Mouse (Mus musculus) liver, adult 2 months (tissue): ENCODE measurements at regions not wholly inside any gene's neighbourhood (a gene's known extent, or its start where the extent isn't known, plus 50 kb on each side); places are given as distances from the start of the nearest gene placed in this dataset.

ENCODE experiments used
- DNase-seq: peaks from one replicate; pipeline ENCODE4 v3.0.0-alpha.2; 2011; ENCODE audit warnings: low read depth, low spot score; ENCODE audit errors: extremely low read depth
- H3K27ac ChIP-seq: fragments of 200-500 bp; replicated peaks from 2 replicates; pipeline ENCODE4 v1.5.1; 2012; ENCODE audit warnings: low read depth, mild to moderate bottlenecking, control low read depth, inconsistent platforms, low read length; ENCODE audit not compliant: insufficient read depth
- H3K27me3 ChIP-seq: fragments of 200-500 bp; 2 replicates; pipeline ENCODE4 v1.6.1; 2012; ENCODE audit warnings: mild to moderate bottlenecking, moderate library complexity, low read length, inconsistent platforms; ENCODE audit not compliant: control insufficient read depth, insufficient read depth
- H3K36me3 ChIP-seq: fragments of 200-500 bp; 2 replicates; pipeline ENCODE4 v1.6.1; 2012; ENCODE audit warnings: low read length, inconsistent platforms; ENCODE audit not compliant: control insufficient read depth, insufficient read depth
- H3K4me1 ChIP-seq: fragments of 200-500 bp; 2 replicates; pipeline ENCODE4 v1.6.1; 2011; ENCODE audit warnings: low read length; ENCODE audit not compliant: control insufficient read depth, insufficient read depth
- H3K4me3 ChIP-seq: fragments of 200-500 bp; 2 replicates; pipeline ENCODE4 v1.5.1; 2011; ENCODE audit warnings: low read depth, mild to moderate bottlenecking, control low read depth, low read length, moderate library complexity; ENCODE audit not compliant: insufficient read depth
- H3K79me2 ChIP-seq: fragments of 200-500 bp; 2 replicates; pipeline ENCODE4 v1.6.1; 2012; ENCODE audit warnings: inconsistent platforms, mild to moderate bottlenecking, low read length, moderate library complexity; ENCODE audit not compliant: control insufficient read depth, insufficient read depth
- H3K9ac ChIP-seq: fragments of 200-500 bp; 2 replicates; pipeline ENCODE4 v1.6.1; 2012; ENCODE audit warnings: low read depth, mild to moderate bottlenecking, control low read depth, inconsistent platforms, low read length
- CTCF ChIP-seq: fragments of 200-500 bp; IDR thresholded peaks from 2 replicates; pipeline ENCODE4 v1.5.1; 2011; ENCODE audit warnings: low read depth, low read length, control low read depth
- POLR2A ChIP-seq: fragments of 200-500 bp; IDR thresholded peaks from 2 replicates; pipeline ENCODE4 v1.6.1; 2011; ENCODE audit warnings: low read length, control low read depth; ENCODE audit not compliant: insufficient read depth; ENCODE audit errors: extremely low read depth
- WGBS: fragments of 180-500 bp; shearing (Covaris S2); methylation state at CpG from one replicate; pipeline ENCODE4 v1.1.7; 2018; 5-methylcytosine and 5-hydroxymethylcytosine counted together

- no peak overlapping the region for H3K9ac ChIP-seq
- no peaks in the 10 kb centered on the region for H3K27me3 ChIP-seq
- DNase-seq, result no peak
- TF ChIP-seq CTCF (no peak), POLR2A (no peak)
- no peaks in the 10 kb centered on the region for H3K36me3 ChIP-seq
- H3K4me3 ChIP-seq, result no peak overlapping the region
- no peaks in the 10 kb centered on the region for H3K79me2 ChIP-seq
- no peaks in the 10 kb centered on the region for H3K4me1 ChIP-seq
- WGBS, result 95% methylated on average over 13 of the region's 13 CpGs
- no peak overlapping the region for H3K27ac ChIP-seq
Observed at GRCm38 (mm10) chr3:138653549-138654246, 88.3 kb upstream of the Tspan5 start.

- Histone ChIP-seq H3K27me3 (no peaks in the 10 kb centered on the region), H3K27ac (no peak overlapping the region), H3K36me3 (no peaks in the 10 kb centered on the region), H3K79me2 (no peaks in the 10 kb centered on the region), H3K9ac (no peak overlapping the region), H3K4me1 (no peaks in the 10 kb centered on the region), H3K4me3 (no peak overlapping the region)
- 68% methylated on average over 16 of the region's 16 CpGs for WGBS
- TF ChIP-seq POLR2A (no peak), CTCF (no peak)
- DNase-seq, result no peak
Observed at GRCm38 (mm10) chr3:138654610-138655371, 87.2 kb upstream of the Tspan5 start.

GRCm38 (mm10) chr3:138655479-138655878 is 86.5 kb upstream of the Tspan5 start:
- Histone ChIP-seq H3K27me3 (no peaks in the 10 kb centered on the region), H3K4me3 (no peak overlapping the region), H3K36me3 (no peaks in the 10 kb centered on the region), H3K9ac (no peak overlapping the region), H3K79me2 (no peaks in the 10 kb centered on the region), H3K4me1 (no peaks in the 10 kb centered on the region), H3K27ac (no peak overlapping the region)
- 83% methylated on average over 3 of the region's 3 CpGs for WGBS
- DNase-seq, result no peak
- TF ChIP-seq CTCF (no peak), POLR2A (no peak)

- Histone ChIP-seq H3K36me3 (no peaks in the 10 kb centered on the region), H3K4me1 (no peaks in the 10 kb centered on the region), H3K27ac (no peak overlapping the region), H3K4me3 (no peak overlapping the region), H3K79me2 (no peaks in the 10 kb centered on the region), H3K27me3 (no peaks in the 10 kb centered on the region), H3K9ac (no peak overlapping the region)
- no peak for DNase-seq
- 81% methylated on average over 2 of the region's 2 CpGs for whole genome bisulfite sequencing
- TF ChIP-seq CTCF, result no peak
- TF ChIP-seq POLR2A, result no peak
Observed at GRCm38 (mm10) chr3:138662625-138663024, 79.4 kb upstream of the Tspan5 start.

GRCm38 (mm10) chr3:138668394-138669092 is 73.5 kb upstream of the Tspan5 start:
- Histone ChIP-seq H3K36me3 (no peaks in the 10 kb centered on the region), H3K27ac (no peak overlapping the region), H3K9ac (no peak overlapping the region), H3K79me2 (no peaks in the 10 kb centered on the region), H3K27me3 (no peaks in the 10 kb centered on the region), H3K4me1 (peaks cover 1% of the 10 kb centered on the region; the same call in 1 of the 2 replicates), H3K4me3 (no peak overlapping the region)
- TF ChIP-seq POLR2A (no peak), CTCF (no peak)
- 92% methylated on average over 14 of the region's 14 CpGs for WGBS
- no peak for DNase-seq
